Mouse (Mus musculus) kidney, adult 2 months (tissue): ENCODE measurements around the gene Txndc11.

Source experiments
- CTCF ChIP-seq: fragments of 200-500 bp; conservative IDR thresholded peaks from 2 replicates; pipeline ENCODE4 v1.5.1; 2011; ENCODE audit warnings: low read depth, mild to moderate bottlenecking, control low read depth, low read length, moderate library complexity, mixed read lengths; ENCODE audit not compliant: insufficient read depth, insufficient read length
- POLR2A ChIP-seq: fragments of 200-500 bp; IDR thresholded peaks from one replicate; pipeline ENCODE4 v1.6.1; 2011; ENCODE audit warnings: low read depth, low read length, control low read depth

- TF ChIP-seq CTCF = no peak
- no peak for TF ChIP-seq POLR2A
Measured at GRCm38 (mm10) chr16:11062794-11063721, 71.4 kb downstream of the Txndc11 start.
